Mouse (Mus musculus) right cerebral cortex, postnatal 36 days (tissue): ENCODE measurements around the gene Adamtsl4.
"Not testable (repeated sequence)": the region's sequence is repeated elsewhere in the genome, so short reads cannot be mapped to it uniquely, and the experiment has no call there.

Source experiments
- DNase-seq, 2 experiments: peaks; one replicate each; pipeline ENCODE4 v3.0.0; 2022; ENCODE audit warnings: low spot score in 2 of 2, mixed read lengths in 1 of 2

The Adamtsl4 gene

DNA sequence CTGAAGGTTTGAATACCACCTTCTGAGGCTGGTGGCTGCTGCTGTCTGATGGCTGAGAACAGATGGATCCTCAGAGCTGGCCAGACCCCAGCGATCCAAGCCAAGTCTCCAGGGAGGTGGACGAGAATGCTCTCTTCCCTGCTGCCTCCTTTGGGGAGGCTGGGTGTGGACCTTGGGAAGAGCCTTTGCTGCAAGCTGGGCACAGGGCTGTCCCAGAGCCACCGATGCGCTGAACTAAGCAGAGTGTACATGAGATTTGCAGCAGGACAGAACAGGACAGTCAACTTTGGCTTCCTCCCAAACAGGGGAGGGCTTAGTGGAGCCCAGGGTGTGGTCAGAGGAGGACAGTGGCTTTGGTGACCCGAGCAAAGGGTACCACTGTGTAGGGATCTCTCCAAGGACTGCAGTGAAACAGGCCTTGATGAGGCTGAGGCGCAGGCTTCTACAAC, 12.5 kb upstream of the Adamtsl4 start:
- DNase-seq: no peak

DNA sequence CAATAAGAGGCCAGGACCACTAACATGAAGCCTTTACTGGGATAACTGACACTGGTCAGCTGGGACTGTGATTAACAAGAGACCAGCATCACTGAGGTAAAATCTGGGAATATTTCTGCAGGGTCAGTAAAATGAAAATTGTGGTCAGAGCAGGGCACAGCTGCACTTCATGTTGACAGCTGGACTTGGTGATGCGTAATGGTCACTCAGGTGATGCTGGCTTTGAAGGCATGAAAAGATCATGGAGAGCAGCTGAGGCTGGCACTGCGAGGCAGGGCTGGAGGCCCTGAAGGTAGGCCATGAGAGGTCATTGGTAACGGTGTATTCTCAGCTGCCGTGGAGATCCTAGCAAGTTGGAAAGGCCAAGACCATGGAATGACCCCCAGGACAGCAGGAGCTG, 10.6 kb upstream of the Adamtsl4 start:
- no peak for DNase-seq

DNA sequence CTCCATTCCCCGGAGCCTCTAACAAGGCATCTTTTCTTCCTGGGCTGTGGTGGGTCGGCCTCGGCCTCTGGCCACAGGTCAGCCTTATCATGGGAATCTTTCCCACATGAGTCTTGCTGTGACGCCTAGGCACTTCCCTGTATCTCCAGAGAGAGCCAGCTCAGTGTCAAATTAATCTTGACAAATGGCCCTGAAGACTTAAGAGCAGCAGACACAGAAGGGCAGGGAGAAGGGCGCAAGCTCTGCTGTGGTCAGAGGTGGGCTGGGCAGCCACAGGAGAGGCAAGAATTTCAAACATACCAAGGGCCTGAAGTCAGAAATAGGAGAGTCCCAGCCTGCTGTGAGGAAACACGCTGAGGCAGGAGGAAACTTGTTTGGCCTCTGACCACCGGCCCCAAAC, 8.6 kb upstream of the Adamtsl4 start:
- DNase-seq: no peak

DNA sequence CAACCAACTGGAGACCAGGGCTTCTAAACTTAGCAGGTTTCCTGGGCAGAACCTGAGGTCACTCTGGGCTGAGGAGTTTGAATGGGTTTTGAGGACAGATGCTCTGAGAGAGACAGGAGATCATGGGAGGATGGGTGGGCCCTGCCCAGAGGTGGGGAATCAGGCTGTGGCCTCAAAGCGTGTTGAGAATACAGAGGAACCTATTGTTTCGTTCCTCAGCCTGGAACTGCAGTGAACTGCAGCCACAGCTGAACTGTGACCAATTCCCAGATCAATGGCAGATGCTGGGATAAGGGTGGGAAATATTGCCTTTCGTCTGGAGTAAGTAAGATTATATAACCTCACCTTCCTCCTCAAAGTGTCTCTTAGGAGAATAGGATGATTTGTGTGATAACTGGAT, 8.1 kb upstream of the Adamtsl4 start:
- DNase-seq: no peak

DNA sequence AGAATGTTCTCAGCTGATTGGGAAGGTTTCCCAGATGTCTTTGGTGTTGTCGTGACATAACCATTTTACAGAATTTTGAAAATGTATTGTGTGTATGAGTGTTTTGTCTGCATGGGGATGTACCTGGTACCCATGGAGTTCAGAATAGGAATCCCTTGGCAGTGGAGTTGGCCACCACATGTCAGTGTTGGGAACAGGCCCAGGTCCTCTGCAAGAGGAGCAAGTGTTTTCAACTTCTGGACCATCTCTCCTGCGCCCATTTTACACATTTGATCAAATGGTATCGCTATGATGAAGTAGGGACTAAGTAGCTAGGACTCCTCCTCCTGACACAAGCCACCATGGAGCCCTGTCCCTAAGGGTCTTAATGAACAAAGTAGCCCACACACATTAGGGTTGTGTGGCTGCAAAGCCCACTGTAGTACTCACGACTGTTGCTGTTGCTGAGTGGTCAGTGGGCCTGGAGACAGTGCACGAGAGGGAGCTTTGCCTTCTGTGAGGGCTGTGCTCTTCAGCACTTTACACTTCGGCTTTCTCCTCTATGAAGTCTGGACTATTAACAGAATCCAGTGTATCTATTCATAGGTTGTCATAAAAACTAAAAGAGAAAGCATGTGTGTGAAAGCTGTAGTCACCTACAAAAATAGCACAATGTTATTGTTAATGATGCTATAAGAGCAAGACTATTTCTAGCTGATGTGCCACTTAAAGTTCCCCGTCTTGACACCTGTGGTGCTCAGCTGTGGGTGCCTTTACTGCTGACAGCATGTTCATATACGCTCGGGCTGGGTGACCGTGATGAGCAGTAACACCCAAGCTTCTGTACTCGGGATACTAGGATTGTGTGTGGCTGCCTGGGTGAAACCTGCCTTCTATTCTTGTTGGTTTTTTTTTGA, 7.3 kb upstream of the Adamtsl4 start:
- DNase-seq: no peak

DNA sequence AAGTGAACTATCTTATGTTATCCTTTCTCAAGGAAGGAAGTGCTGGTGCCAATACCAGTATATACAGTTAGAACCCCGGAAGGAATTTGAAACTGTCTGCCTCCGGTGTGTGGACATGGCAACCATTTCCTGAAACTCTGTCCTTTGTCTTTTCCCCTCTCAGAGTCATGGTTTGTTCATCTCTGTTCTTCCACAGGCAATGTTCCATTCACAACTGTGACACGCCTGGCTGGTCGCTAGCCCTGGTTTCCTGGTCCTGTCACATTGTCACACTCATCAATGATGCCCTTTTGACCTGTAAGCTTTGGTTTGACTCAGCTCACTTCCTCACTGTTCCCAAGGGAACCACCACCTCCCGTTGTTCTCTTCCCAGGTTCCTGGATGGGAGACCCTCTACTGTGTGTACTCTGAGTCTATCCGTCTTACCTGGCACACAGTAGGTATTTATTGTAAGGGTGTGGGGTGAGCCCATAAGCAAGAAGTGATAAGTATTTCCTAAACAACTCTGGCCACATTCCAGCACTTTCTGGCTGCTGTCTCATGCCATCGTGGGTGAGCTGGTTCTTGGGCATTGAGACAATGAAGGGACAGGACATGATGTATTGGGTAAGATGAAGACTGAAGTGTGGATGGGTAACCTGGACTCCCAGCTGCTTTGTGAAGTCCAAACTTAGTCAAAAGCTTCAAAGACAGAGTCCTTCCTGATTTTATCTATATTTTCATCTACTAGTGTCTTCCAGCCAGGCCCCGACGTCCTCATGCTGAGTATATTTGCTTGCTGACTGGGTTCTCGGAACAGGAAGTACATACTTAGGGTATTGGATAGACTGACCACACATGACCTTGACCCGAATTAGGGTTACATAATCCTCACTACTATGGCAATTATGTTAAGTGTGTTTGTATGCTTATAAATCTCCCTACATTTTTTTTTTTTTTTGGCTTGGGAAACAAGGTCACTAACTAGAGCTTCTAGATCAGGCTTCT, 6.4 kb upstream of the Adamtsl4 start:
- no peak for DNase-seq

DNA sequence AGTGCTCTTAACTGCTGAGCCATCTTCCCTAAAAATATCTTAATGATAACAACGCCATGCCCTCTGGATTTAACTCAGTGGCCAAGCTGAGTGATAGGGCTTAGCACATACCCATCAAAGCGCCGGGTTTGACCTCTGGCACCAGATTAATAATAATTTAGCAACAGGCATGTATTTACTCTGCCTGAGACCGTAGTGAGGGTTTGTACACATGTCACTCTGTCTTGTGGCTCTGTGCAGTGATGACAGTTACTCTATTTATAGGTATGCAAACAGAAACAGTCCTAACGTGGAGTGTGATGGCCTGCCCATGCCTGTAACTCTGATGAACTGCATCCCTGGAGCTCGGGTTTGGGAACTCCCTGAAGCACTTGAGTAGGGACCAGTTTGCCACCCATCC, 5.0 kb upstream of the Adamtsl4 start:
- DNase-seq: no peak

DNA sequence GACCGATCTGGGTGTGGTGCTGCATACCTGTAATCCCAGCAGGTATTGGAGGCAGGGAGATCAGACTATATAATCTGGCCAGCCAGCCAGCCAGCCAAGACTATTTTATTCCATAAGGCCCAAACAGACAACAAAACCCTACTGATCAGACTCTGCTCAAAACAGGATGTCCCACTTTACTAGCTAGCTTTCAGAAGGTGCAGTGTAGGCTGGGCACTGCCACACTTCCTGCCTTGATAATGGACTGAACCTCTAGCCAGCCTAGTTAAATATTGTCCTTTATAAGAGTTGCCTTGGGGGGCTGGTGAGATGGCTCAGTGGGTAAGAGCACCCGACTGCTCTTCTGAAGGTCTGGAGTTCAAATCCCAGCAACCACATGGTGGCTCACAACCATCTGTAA, 2.8 kb upstream of the Adamtsl4 start:
- not testable (repeated sequence) for DNase-seq

DNA sequence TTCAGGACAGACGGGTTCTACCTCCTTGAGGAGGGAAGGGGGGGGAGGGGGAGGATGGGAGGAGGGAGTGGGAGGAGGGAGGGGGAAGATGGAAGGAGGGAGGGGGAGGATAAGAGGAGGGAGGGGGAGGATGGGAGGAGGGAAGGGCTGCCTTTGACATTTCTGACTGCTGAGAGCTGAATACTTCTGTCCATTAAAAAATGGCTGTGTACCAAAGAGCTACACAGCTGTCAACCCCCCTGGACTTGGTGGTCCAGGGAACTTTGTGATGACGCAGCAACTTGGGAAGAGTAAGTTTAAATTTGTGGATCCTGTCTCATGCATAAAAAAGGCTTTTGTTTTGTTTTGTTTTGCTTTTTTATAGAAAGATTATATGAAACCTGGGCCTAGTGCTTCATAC, 2.2 kb upstream of the Adamtsl4 start:
- DNase-seq: no peak

DNA sequence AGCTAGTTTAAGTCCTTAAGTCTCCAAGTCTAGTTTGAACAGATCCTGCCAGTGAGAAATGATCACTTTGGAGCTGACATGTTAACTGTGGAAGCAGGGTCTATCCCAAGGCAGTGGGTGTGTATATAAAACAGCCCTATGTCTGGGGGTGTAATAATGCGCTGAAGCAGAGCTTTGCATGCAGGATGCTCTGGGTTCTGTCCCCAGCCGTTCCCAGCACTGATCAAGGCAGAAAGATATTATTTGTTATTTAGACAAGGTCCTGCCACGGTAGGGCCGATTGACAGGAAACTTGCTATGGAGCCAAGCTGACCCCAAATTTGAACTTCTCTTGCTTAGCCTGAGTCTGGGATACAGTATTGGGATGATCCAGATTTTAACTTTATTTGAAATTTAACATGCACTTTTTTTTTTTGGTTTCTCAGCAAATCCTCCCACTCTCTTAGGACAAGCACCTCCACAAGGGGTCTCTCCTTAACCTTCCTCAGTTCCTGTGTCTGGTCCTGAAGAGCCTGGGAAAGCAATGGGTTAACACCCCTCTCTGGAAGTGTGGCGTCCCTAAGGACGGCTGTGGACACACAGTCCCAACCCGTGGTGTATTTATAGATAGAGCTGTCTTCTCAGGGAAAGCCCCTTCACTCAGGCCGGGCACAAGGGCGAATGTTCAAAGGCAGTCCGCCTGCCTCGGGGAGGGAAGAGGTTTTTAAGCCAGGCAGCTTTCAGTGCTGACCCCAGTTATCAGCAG, 1.6 kb upstream of the Adamtsl4 start:
- DNase-seq: no peak

DNA sequence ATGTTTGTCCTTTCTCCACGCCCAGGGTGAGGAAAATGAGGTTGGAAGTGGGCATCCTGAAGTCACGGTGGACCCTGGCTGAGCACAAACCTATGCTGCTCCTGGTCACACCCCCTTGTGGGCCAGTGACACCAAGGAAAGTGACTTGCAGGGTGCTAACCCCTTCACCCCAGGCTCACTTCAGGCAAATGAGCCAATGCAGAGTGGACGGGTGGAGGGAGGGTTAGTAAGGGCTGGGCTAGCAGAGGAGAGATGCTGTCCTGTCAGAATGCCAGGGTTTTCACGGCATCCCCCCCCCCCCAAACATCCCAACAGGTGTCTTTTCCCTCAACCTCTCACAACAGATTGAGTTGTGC, 571 bp downstream of the Adamtsl4 start:
- no peak for DNase-seq

DNA sequence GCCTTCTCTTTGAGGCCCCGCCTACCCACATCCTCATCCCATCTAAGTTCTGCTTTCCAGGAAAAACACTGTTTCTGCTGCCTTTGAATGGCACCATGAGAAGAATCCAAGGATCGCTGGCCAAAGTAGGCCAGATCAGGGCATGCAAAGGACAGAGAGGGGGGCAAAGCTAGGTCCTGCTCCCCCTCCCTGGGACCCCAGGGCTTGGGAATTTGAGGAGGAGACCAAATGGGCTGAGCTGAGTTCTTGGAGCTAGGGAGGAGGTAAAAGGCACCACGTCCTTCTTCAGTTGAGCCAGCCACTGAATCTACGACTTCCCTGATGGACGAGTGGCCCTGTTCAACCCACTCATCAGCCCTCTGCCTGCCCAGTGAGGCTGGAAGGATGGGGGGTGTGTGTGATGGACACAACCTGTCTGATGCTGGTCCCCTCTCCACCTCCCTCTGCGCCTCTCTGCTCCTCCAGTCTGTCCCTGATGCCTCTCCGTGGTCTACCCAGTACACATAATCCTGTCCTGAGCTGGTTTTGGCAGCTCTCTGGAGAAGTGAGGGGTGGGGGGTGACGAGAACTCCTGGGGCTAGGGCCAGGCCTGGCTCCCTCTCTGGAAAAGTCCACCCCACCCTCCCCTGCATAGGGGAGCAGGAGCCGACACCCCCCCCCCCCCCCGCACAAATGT, 1.1 kb downstream of the Adamtsl4 start:
- DNase-seq: no peak

DNA sequence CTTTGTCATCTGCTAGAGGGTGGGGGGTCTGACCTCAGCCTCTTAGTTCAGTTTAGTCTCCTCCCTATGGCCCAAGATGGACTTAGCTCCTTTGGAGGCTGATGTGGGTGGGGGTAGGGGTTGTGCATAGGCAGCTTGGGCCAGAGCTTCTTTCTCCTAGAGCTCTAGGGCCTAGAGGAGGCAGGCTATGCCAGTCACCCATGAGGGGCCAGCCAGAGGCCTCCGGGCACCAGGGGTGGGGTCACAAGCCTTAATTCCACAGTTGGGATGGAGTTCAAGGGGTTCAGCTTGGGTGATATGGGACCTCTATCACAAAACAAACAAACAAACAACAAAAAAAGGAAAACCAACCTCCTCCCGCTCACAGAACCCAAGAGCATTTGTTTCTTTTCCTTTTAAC, 2.0 kb downstream of the Adamtsl4 start:
- DNase-seq: no peak

DNA sequence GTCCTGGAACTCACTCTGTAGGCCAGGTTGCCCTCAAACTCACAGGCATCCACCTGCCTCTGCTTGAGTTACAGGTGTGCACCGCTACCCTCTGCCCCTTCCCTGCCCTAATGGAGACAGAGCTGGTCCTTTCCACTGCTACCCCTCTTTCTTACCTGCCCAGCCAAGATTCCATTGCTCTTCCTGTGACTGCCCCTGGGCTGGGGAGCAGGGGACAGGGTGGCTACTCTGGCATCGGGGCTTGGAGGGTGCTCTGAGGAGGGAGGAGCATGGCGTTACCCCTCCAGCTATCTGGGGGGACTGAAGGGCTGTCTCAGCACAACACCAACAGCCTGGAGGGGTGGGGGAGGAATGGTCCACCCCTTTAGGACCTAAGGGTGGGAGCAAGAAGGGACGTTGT, 2.4 kb downstream of the Adamtsl4 start:
- no peak for DNase-seq

DNA sequence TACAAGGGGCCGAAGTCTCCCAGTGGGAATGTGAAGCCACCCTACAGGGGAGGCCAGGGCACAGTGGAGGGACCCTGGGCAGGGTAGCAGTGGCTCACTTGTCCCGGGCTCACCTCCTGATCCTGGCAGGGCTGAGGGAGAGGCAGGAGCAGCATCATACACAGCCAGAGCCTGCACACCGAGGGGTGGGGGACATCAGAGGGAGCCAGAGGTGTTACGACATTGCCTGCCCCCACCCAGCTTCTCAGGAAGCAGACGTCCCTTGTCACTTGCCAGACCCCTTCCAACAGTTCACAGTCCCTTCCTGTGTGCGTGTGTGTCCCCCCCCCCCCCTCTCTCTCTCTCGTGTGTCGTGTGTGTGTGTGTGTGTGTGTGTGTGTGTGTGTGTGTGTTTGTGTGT, 2.9 kb downstream of the Adamtsl4 start:
- no peak for DNase-seq

DNA sequence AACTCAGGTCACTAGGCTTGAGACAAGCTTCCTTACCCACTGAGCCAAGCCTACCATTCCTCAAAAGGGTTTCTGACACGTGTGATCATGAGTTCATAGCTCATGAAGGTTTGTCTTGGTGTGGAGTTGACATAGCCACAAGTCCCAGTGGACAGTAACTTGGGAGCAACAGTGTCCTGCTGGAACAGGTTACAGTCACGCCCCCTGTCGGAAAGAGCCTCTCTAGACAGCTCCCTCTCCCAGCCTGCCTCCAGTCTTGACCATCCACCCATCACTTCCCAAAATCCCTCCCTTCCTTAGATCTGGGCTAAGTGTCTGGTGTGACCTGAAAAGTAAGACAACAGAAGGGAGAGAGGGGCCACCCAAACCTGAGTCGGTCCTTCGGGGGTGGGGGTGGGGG, 4.8 kb downstream of the Adamtsl4 start:
- no peak for DNase-seq

DNA sequence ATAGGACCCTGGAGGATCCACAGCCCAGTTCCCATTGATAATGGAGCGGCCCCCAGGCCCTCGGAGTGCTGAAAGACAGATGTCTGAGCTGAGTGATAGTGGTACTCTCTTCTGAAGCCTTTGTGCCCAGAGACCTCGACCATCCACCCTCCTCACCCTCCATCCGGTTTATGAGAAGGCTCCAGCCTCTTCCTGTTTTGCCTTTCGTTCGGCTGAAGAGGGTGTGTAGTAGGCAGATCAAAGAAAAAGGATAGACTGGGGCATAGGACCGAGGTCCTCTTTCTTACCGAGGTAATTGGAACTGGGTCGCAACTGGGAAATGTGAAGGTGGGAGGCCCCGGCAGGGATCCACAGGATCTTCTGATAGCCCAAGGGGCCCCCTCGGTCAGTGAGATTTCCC, 6.4 kb downstream of the Adamtsl4 start:
- no peak for DNase-seq

DNA sequence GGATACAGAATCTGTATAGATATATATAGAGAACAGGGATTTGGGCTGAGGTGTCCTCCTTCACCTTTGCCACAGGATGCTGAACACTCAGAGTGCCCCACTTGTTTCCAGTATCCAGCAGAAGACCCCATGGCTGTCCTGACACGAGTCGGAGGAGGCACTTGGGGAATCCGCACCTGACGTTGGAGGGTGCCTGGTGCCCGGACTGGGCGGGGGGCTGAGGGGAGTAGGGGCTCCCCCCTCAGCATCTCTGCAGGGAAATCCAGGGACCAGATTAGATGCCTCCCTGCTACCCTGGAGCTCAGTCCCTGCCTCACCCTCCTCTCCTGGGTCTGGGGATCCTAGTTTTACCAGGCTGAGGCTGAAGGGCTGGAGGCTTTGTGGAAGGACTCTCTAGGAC, 7.0 kb downstream of the Adamtsl4 start:
- DNase-seq: no peak

DNA sequence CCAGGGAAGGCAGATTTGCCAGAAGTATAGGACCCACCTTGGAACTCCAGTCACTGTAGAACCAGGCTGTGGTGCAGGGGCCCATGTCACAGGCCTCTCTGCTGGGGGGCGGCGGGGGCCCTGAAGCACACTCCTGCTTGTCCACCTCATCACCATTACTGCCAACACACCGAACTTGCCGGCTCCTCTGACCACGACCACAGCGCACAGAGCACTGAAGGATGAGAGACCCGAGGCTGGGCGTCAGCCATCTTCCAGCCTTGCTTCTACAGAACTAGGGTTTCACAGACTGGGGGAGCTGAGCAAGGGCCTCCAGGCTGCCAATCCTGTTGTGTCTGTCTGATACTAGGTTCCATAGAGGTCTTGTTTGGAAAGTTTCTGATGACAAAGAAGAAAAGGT, 8.2 kb downstream of the Adamtsl4 start:
- no peak for DNase-seq

DNA sequence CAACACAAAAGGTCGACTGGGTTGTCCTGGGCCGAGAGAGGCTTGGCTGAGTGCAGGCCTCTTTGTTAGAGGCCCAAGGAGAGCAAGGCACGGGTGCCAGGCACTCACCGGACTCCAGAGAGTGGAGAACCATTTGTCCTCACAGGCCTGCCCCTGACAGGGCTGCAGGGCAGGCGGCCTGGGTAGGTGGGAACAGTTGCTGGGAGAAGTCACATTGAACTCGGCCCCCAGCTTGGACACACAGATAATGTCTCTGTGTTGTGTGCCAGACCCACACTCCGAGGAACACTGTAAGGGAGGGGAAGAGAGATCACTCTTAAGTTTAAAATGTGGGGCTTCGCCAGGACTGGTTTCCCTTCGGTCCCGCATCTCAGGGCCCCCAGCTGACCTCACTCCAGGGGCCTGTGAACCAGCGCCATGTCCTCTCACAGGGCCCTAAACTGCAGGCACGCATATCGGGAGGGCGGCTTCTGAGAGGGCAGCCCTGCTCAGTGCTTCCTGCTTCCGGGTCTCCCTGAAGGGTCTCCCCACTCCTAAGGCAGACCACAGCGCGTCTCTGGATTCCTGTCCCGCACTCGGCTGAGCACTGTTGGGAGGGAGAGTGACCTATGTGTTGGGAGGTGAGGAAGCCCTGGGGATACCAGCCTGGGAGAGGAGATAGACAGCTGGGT, 10.2 kb downstream of the Adamtsl4 start:
- DNase-seq: no peak
